In the genomic region with DNA sequence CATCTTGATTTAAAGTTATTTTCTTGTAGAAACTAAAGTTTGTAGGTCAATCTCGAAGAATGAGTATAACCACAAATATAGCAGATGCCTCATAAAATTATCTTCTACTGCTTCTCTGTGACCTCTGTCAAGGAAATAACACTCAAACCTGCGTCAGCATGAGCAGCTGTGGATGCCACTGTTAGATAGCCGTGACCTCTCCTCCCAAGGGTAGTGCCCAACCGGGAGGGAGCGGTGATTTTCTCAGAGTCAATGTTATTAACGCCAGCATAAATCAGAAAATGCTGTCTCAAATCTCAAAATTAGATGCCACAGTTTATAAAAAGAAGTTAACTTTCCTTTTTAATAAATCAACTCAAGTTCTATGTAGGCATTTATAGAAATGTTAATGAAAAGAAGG, we compare ENCODE assay signal across 27 mouse cellular contexts.
DNase-seq lines count a peak whose midpoint lies in the region; ATAC-seq lines count a peak whose summit lies in the region.
"Had no signal": no experiment of that assay in that cellular context is flagged by ENCODE, and none has a peak within 500 bp of the region (broad histone marks: within the 10 kb centered on the region; RNA-seq: fewer than 3 reads in every experiment).

No protein-coding gene starts in this region.

- no peak for ATAC-seq in embryonic facial prominence, embryonic 11.5 days (replicated peaks; ENCODE audit: insufficient number of reproducible peaks, low FRiP score, low TSS enrichment, low read depth)
- ATAC-seq: activated CD4-positive, CD25-positive, alpha-beta regulatory T cell, adult 4 months; forebrain, embryonic 16.5 days; hindbrain, embryonic 16.5 days; intestine, embryonic 16.5 days; liver, embryonic 12.5 days; liver, postnatal 0 days had no signal

- no peaks in the 10 kb centered on the region for H3K27me3 ChIP-seq in embryonic facial prominence, embryonic 11.5 days (ENCODE audit: control insufficient read depth, insufficient read depth, low read length)
- no peaks in the 10 kb centered on the region for H3K27me3 ChIP-seq in embryonic facial prominence, embryonic 10.5 days (replicated peaks; ENCODE audit: low read depth, poor library complexity, severe bottlenecking)
- H3K27me3 ChIP-seq: CH12.LX; heart, embryonic 13.5 days; liver, embryonic 12.5 days; stomach, embryonic 15.5 days had no signal

- H3K9ac ChIP-seq in embryonic facial prominence, embryonic 11.5 days (replicated peaks; ENCODE audit: low read length) = no peak overlapping the region
- H3K9ac ChIP-seq: heart, embryonic 13.5 days; liver, embryonic 12.5 days; liver, postnatal 0 days; stomach, embryonic 15.5 days had no signal

- H3K27ac ChIP-seq in embryonic facial prominence, embryonic 11.5 days (replicated peaks; ENCODE audit: low read depth, low read length) = no peak overlapping the region
- H3K27ac ChIP-seq in embryonic facial prominence, embryonic 10.5 days (replicated peaks) = no peak overlapping the region
- H3K27ac ChIP-seq: heart, embryonic 13.5 days; hindbrain, embryonic 10.5 days; kidney, postnatal 0 days; liver, embryonic 12.5 days; stomach, embryonic 15.5 days had no signal

- no peaks in the 10 kb centered on the region for H3K4me1 ChIP-seq in embryonic facial prominence, embryonic 11.5 days (ENCODE audit: control insufficient read depth, insufficient read depth, low read length)
- no peaks in the 10 kb centered on the region for H3K4me1 ChIP-seq in embryonic facial prominence, embryonic 10.5 days
- H3K4me1 ChIP-seq: heart, embryonic 13.5 days; hindbrain, embryonic 10.5 days; liver, embryonic 12.5 days; stomach, embryonic 15.5 days had no signal

- no peak overlapping the region for H3K4me3 ChIP-seq in embryonic facial prominence, embryonic 11.5 days (ENCODE audit: low read depth, low read length)
- H3K4me3 ChIP-seq in embryonic facial prominence, embryonic 10.5 days = no peak overlapping the region
- H3K4me3 ChIP-seq: erythroblast, embryonic 14.5 days; heart, embryonic 13.5 days; hindbrain, embryonic 10.5 days; liver, embryonic 12.5 days; stomach, embryonic 15.5 days had no signal

- peak; percentile 4 for DNase-seq in embryonic facial prominence, embryonic 11.5 days (ENCODE audit: low spot score)
- DNase-seq in embryonic facial prominence, embryonic 10.5 days (ENCODE audit: low spot score) = no peak
- peak; percentile 29 for DNase-seq in retina, embryonic 14.5 days (ENCODE audit: low spot score)
- DNase-seq in retina, postnatal 1 day = no peak
- peak; percentile 34 for DNase-seq in embryo, embryonic 11 days
- DNase-seq in c-Kit-positive CD71-positive TER-119-positive erythroid progenitor cells, embryonic 14.5 days (ENCODE audit: low spot score) = no peak
- DNase-seq: cerebellum, adult 18-20 months; cerebellum, postnatal 10 days; gastrocnemius, postnatal 10 days; heart, postnatal 14 days; kidney, adult 8-10 months; kidney, postnatal 4 days; liver, postnatal 0 days; lung, postnatal 36 days; midbrain, embryonic 14.5 days; right cerebral cortex, postnatal 25 days had no signal

- H3K4me2 ChIP-seq in embryonic facial prominence, embryonic 11.5 days (ENCODE audit: low read depth, low read length) = no peak overlapping the region
- H3K4me2 ChIP-seq: heart, embryonic 13.5 days; liver, embryonic 12.5 days; stomach, embryonic 15.5 days had no signal

- 57% methylated on average over 6 of the region's 6 CpGs for WGBS in embryonic facial prominence, embryonic 11.5 days
- 67% methylated on average over 6 of the region's 6 CpGs for WGBS in embryonic facial prominence, embryonic 10.5 days

- H3K36me3 ChIP-seq in embryonic facial prominence, embryonic 11.5 days (replicated peaks; ENCODE audit: control insufficient read depth, insufficient read depth, low read depth, low read length) = no peaks in the 10 kb centered on the region
- no peaks in the 10 kb centered on the region for H3K36me3 ChIP-seq in embryonic facial prominence, embryonic 10.5 days (replicated peaks)
- H3K36me3 ChIP-seq: heart, embryonic 13.5 days; hindbrain, embryonic 10.5 days; liver, embryonic 12.5 days; stomach, embryonic 15.5 days had no signal

- H3K9me3 ChIP-seq in embryonic facial prominence, embryonic 11.5 days (replicated peaks; ENCODE audit: control insufficient read depth, low read length) = no peaks in the 10 kb centered on the region
- no peaks in the 10 kb centered on the region for H3K9me3 ChIP-seq in embryonic facial prominence, embryonic 10.5 days
- H3K9me3 ChIP-seq: heart, embryonic 13.5 days; hindbrain, embryonic 10.5 days; liver, embryonic 12.5 days; stomach, embryonic 15.5 days had no signal

Comparison
In these comparisons a context has a peak if more than half of its experiments do, and no peak if none do; other contexts are left out.
1. DNase-seq: peak in embryonic facial prominence, embryonic 11.5 days (single experiment), retina, embryonic 14.5 days (single experiment) and embryo, embryonic 11 days (single experiment); none in embryonic facial prominence, embryonic 10.5 days (single experiment), retina, postnatal 1 day (single experiment) and c-Kit-positive CD71-positive TER-119-positive erythroid progenitor cells, embryonic 14.5 days (single experiment).